Mouse (Mus musculus) forebrain, embryonic 13.5 days (tissue): ENCODE measurements around the gene Cemip. TPM values are rescaled to one million over a fixed set of nuclear protein-coding genes. Genes with fewer than 3 reads are reported as not detected.

Experiments
- ATAC-seq: fragments of 200-750 bp; cut with Nextera tagmentation; 2 replicates; pipeline ENCODE4 v1.8.0; 2017
- H3K27ac ChIP-seq: fragments of 300-500 bp; sonication (generic); 2 replicates; pipeline ENCODE4 v1.5.1; 2015; ENCODE audit warnings: inconsistent platforms, mild to moderate bottlenecking, moderate library complexity
- H3K27me3 ChIP-seq: fragments of 300-500 bp; sonication (generic); 2 replicates; pipeline ENCODE4 v1.6.1; 2015; ENCODE audit warnings: mild to moderate bottlenecking, inconsistent platforms
- H3K36me3 ChIP-seq: fragments of 300-500 bp; sonication (generic); 2 replicates; pipeline ENCODE4 v1.6.1; 2015; ENCODE audit warnings: mild to moderate bottlenecking, inconsistent platforms; ENCODE audit not compliant: poor library complexity, severe bottlenecking
- H3K4me1 ChIP-seq: fragments of 300-500 bp; sonication (generic); 2 replicates; pipeline ENCODE4 v1.6.1; 2015; ENCODE audit warnings: inconsistent platforms
- H3K4me2 ChIP-seq: fragments of 300-500 bp; sonication (generic); 2 replicates; pipeline ENCODE4 v1.6.1; 2015; ENCODE audit warnings: inconsistent platforms, mild to moderate bottlenecking, moderate library complexity
- H3K4me3 ChIP-seq: fragments of 300-500 bp; sonication (generic); 2 replicates; pipeline ENCODE4 v1.5.1; 2015; ENCODE audit warnings: mild to moderate bottlenecking, inconsistent platforms
- H3K9ac ChIP-seq: fragments of 300-500 bp; sonication (generic); 2 replicates; pipeline ENCODE4 v1.6.1; 2015; ENCODE audit warnings: mild to moderate bottlenecking, inconsistent platforms
- H3K9me3 ChIP-seq: fragments of 300-500 bp; sonication (generic); replicated peaks from 2 replicates; pipeline ENCODE4 v1.6.1; 2016; ENCODE audit warnings: inconsistent platforms
- WGBS: fragments of 180-500 bp; shearing (Covaris S2); methylation state at CpG from one replicate; pipeline ENCODE4 v1.1.7; 2015; 5-methylcytosine and 5-hydroxymethylcytosine counted together
- polyA plus RNA-seq: library from polyadenylated mRNA; unstranded; fragments of >200 nt; fragmentation: Nextera tagmentation; extraction: Ambion mirVana; gene quantifications from 2 replicates; pipeline ENCODE4 v1.2.1, GENCODE M21; 2015

Gene Cemip
- polyA plus RNA-seq, 1 experiment from 2014 or later: 0.81 TPM

- 15% methylated on average over 4 of the region's 4 CpGs for WGBS
- H3K27ac ChIP-seq: no peak overlapping the region
- no peaks in the 10 kb centered on the region for H3K36me3 ChIP-seq
- no peaks in the 10 kb centered on the region for H3K9me3 ChIP-seq
- no peak overlapping the region for H3K4me3 ChIP-seq
- no peak for ATAC-seq
- peaks cover 14% of the 10 kb centered on the region for H3K4me1 ChIP-seq
- peaks cover 40% of the 10 kb centered on the region for H3K27me3 ChIP-seq
- H3K9ac ChIP-seq: no peak overlapping the region
- H3K4me2 ChIP-seq: no peak overlapping the region
These were observed 2.7 kb upstream of the Cemip start for GRCm38 (mm10) chr7:84088971-84089370.

- Histone ChIP-seq H3K27me3 (peaks cover 42% of the 10 kb centered on the region), H3K36me3 (no peaks in the 10 kb centered on the region), H3K4me1 (peaks cover 14% of the 10 kb centered on the region), H3K4me2 (no peak overlapping the region), H3K27ac (no peak overlapping the region), H3K4me3 (no peak overlapping the region), H3K9me3 (no peaks in the 10 kb centered on the region), H3K9ac (no peak overlapping the region)
- 85% methylated on average over 3 of the region's 3 CpGs for whole genome bisulfite sequencing
- ATAC-seq: no peak
These were observed 1.9 kb upstream of the Cemip start for GRCm38 (mm10) chr7:84088191-84088590.

- no peaks in the 10 kb centered on the region for H3K36me3 ChIP-seq
These were observed 1.0 kb downstream of the Cemip start for GRCm38 (mm10) chr7:84085049-84085945.

GRCm38 (mm10) chr7:84077257-84078013 is 8.9 kb downstream of the Cemip start:
- no peak overlapping the region for H3K4me3 ChIP-seq
- no peak overlapping the region for H3K9ac ChIP-seq
- no peaks in the 10 kb centered on the region for H3K36me3 ChIP-seq
- WGBS: 74% methylated on average over 7 of the region's 7 CpGs
- no peaks in the 10 kb centered on the region for H3K4me1 ChIP-seq
- no peak overlapping the region for H3K4me2 ChIP-seq
- ATAC-seq: no peak
- H3K9me3 ChIP-seq: no peaks in the 10 kb centered on the region
- no peaks in the 10 kb centered on the region for H3K27me3 ChIP-seq
- no peak overlapping the region for H3K27ac ChIP-seq

More at GRCm38 (mm10) chr7:84085049-84085945, 1.0 kb downstream of the Cemip start:
- ATAC-seq: 0 out of 2 replicates have a peak, but pooled peaks have one; percentile 8
- H3K27me3 ChIP-seq: peaks cover 42% of the 10 kb centered on the region
- 0 out of 2 replicates have a peak overlapping the region, but pooled peaks have one; percentile 4 for H3K9ac ChIP-seq
- WGBS: 4% methylated on average over 39 of the region's 39 CpGs
- no peaks in the 10 kb centered on the region for H3K9me3 ChIP-seq
- no peak overlapping the region for H3K27ac ChIP-seq
- peak overlapping the region; percentile 81 for H3K4me2 ChIP-seq
- H3K4me3 ChIP-seq: peak overlapping the region; percentile 48
- peaks cover 14% of the 10 kb centered on the region for H3K4me1 ChIP-seq

- no peaks in the 10 kb centered on the region for H3K9me3 ChIP-seq
- no peak for ATAC-seq
- H3K4me2 ChIP-seq: no peak overlapping the region
- H3K4me3 ChIP-seq: no peak overlapping the region
- H3K27ac ChIP-seq: no peak overlapping the region
- H3K9ac ChIP-seq: no peak overlapping the region
- no peaks in the 10 kb centered on the region for H3K27me3 ChIP-seq
- H3K4me1 ChIP-seq: no peaks in the 10 kb centered on the region
- no peaks in the 10 kb centered on the region for H3K36me3 ChIP-seq
- WGBS: 59% methylated on average over 8 of the region's 8 CpGs
These were observed 12.0 kb downstream of the Cemip start for GRCm38 (mm10) chr7:84074266-84074665.

- ATAC-seq: no peak
- 78% methylated on average over 3 of the region's 3 CpGs for WGBS
- H3K9ac ChIP-seq: no peak overlapping the region
- H3K9me3 ChIP-seq: no peaks in the 10 kb centered on the region
- no peaks in the 10 kb centered on the region for H3K27me3 ChIP-seq
- H3K36me3 ChIP-seq: no peaks in the 10 kb centered on the region
- no peak overlapping the region for H3K4me3 ChIP-seq
- no peak overlapping the region for H3K27ac ChIP-seq
- H3K4me1 ChIP-seq: no peaks in the 10 kb centered on the region
- H3K4me2 ChIP-seq: no peak overlapping the region
These were observed 12.4 kb downstream of the Cemip start for GRCm38 (mm10) chr7:84073856-84074255.

- Histone ChIP-seq H3K36me3 (no peaks in the 10 kb centered on the region), H3K27me3 (no peaks in the 10 kb centered on the region), H3K4me3 (no peak overlapping the region), H3K27ac (no peak overlapping the region), H3K4me1 (no peaks in the 10 kb centered on the region), H3K9me3 (no peaks in the 10 kb centered on the region), H3K4me2 (no peak overlapping the region), H3K9ac (no peak overlapping the region)
- ATAC-seq: no peak
- 75% methylated on average over 5 of the region's 5 CpGs for WGBS
These were observed 17.4 kb downstream of the Cemip start for GRCm38 (mm10) chr7:84068931-84069330.

- no peak overlapping the region for H3K4me2 ChIP-seq
- WGBS: 92% methylated on average over 7 of the region's 7 CpGs
These were observed 26.5 kb downstream of the Cemip start for GRCm38 (mm10) chr7:84059799-84060198.

GRCm38 (mm10) chr7:84055961-84056629 is 30.2 kb downstream of the Cemip start:
- 82% methylated on average over 7 of the region's 7 CpGs for WGBS
- no peak for ATAC-seq
- no peaks in the 10 kb centered on the region for H3K27me3 ChIP-seq
- no peak overlapping the region for H3K9ac ChIP-seq
- no peaks in the 10 kb centered on the region for H3K4me1 ChIP-seq
- no peaks in the 10 kb centered on the region for H3K36me3 ChIP-seq
- H3K27ac ChIP-seq: no peak overlapping the region
- H3K4me3 ChIP-seq: no peak overlapping the region
- H3K4me2 ChIP-seq: no peak overlapping the region
- H3K9me3 ChIP-seq: no peaks in the 10 kb centered on the region

More at GRCm38 (mm10) chr7:84059799-84060198, 26.5 kb downstream of the Cemip start:
- no peaks in the 10 kb centered on the region for H3K27me3 ChIP-seq
- no peaks in the 10 kb centered on the region for H3K36me3 ChIP-seq
- no peak for ATAC-seq
- H3K27ac ChIP-seq: no peak overlapping the region
- no peaks in the 10 kb centered on the region for H3K9me3 ChIP-seq
- no peak overlapping the region for H3K9ac ChIP-seq
- no peaks in the 10 kb centered on the region for H3K4me1 ChIP-seq
- H3K4me3 ChIP-seq: no peak overlapping the region

- Histone ChIP-seq H3K4me3 (no peak overlapping the region), H3K9ac (no peak overlapping the region), H3K4me2 (no peak overlapping the region), H3K27ac (no peak overlapping the region), H3K4me1 (no peaks in the 10 kb centered on the region), H3K36me3 (no peaks in the 10 kb centered on the region), H3K27me3 (no peaks in the 10 kb centered on the region), H3K9me3 (no peaks in the 10 kb centered on the region)
- no peak for ATAC-seq
- WGBS: 95% methylated on average over 7 of the region's 7 CpGs
These were observed 32.4 kb downstream of the Cemip start for GRCm38 (mm10) chr7:84053856-84054255.

- WGBS: 86% methylated on average over 4 of the region's 4 CpGs
- no peak overlapping the region for H3K9ac ChIP-seq
- no peak overlapping the region for H3K27ac ChIP-seq
- no peak overlapping the region for H3K4me2 ChIP-seq
- H3K4me1 ChIP-seq: no peaks in the 10 kb centered on the region
- ATAC-seq: no peak
- no peak overlapping the region for H3K4me3 ChIP-seq
- H3K9me3 ChIP-seq: no peaks in the 10 kb centered on the region
- H3K27me3 ChIP-seq: no peaks in the 10 kb centered on the region
- H3K36me3 ChIP-seq: no peaks in the 10 kb centered on the region
These were observed 34.9 kb downstream of the Cemip start for GRCm38 (mm10) chr7:84051423-84051822.

GRCm38 (mm10) chr7:84045546-84045945 is 40.8 kb downstream of the Cemip start:
- Histone ChIP-seq H3K27ac (no peak overlapping the region), H3K4me2 (no peak overlapping the region), H3K4me1 (no peaks in the 10 kb centered on the region), H3K27me3 (no peaks in the 10 kb centered on the region), H3K9me3 (no peaks in the 10 kb centered on the region), H3K9ac (no peak overlapping the region), H3K36me3 (no peaks in the 10 kb centered on the region), H3K4me3 (no peak overlapping the region)
- ATAC-seq: no peak
- WGBS: 88% methylated on average over 4 of the region's 4 CpGs
